Mouse (Mus musculus): ENCODE data around the gene Ociad1. TPM values are rescaled to one million over a fixed set of nuclear protein-coding genes. Genes with fewer than 3 reads are reported as not detected.

The Ociad1 gene
- polyA plus RNA-seq, 1 experiment from 2014 or later: 132 TPM

DNA sequence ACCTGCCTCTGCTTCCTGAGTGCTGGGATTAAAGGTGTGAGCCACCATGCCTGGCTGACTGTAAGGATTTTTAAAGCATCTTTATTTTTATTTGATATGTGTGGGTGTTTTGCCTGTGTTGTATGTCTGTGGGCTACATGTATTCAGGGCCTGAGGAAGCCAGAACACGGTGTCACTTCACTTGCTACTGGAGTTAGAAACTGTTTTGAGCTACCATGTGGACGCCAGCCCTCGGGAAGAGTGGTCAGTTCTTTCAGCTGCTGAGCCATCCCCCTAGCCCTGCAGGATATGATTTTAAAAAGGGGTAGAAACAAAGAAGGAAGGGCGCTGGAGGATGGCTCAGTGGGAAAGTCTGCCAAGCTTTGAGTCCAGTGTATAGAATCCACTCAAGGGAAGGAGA, 3.3 kb downstream of the Ociad1 start:
- ATAC-seq (ENCODE audit: low FRiP score, low TSS enrichment): no peak
- peaks cover 8% of the 10 kb centered on the region for H3K4me1 ChIP-seq (ENCODE audit: control insufficient read depth, insufficient read depth, low read length)
- WGBS: 89% methylated on average over 4 of the region's 4 CpGs
- no peak overlapping the region for H3K4me3 ChIP-seq (ENCODE audit: low read length)
- no peak overlapping the region for H3K27ac ChIP-seq (ENCODE audit: low read depth, low read length)
- H3K36me3 ChIP-seq (ENCODE audit: control insufficient read depth, insufficient read depth, low read length): peaks cover 36% of the 10 kb centered on the region
- no peaks in the 10 kb centered on the region for H3K9me3 ChIP-seq (ENCODE audit: control insufficient read depth, low read length)
- H3K27me3 ChIP-seq (ENCODE audit: control insufficient read depth, insufficient read depth, low read length): no peaks in the 10 kb centered on the region
- no peak overlapping the region for H3K9ac ChIP-seq (ENCODE audit: low read depth, low read length)
- no peak overlapping the region for H3K4me2 ChIP-seq (replicated peaks; ENCODE audit: low read depth, low read length)

DNA sequence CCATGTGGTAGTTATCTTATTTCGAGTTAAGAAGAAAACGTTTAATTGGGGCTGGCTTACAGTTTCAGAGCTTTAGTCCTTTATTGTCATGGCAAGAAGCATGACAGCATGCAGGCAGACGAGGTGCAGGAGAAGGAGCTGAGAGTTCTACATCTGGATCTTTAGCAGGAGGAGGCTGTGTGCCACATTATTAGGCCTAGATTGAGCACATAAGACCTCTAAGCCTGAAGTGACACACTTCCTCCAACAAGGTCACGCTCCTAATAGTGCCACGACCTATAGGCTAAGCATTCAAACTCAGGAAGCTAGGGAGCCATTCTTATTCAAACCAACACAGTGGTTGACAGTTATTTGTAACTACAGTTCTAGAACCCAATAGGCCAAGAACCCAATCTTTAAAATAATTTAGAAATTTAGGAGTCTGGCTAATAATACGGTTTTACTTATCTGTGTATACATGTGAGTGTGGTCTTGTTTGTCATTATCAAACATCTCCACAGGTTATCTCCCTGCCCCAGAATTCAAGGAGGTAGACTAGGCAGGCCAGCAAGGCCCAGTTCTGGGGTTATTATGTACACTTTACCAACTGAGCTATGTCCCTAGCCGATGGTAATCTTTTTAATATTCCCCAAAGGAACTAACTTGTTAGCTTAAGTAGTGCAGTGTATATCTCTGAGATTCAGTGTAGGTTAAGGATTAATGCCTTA, 9.2 kb downstream of the Ociad1 start:
- peaks cover 69% of the 10 kb centered on the region for H3K36me3 ChIP-seq (ENCODE audit: control insufficient read depth, insufficient read depth, low read length)
- no peaks in the 10 kb centered on the region for H3K4me1 ChIP-seq (ENCODE audit: control insufficient read depth, insufficient read depth, low read length)

DNA sequence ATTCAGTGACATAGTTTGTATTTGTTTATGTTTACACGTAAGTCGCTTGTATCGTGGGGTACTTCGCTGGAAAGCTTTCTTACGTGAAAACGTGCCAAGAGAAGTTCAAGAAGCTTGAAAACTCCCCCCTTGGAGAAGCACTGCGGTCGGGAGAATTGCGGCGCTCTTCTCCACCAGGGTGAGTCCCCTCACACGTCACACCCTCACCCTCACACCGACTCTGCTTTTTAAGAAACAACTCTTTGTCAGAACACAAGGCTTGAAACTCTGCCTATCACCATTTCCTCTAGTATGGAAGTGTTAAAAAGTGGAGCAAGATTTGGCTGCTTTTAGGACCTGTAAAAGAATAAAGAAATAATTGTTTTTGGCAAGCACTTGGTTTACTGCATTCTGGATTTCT, 11.9 kb downstream of the Ociad1 start:
- no peak overlapping the region for H3K27ac ChIP-seq (ENCODE audit: low read depth, low read length)
- no peaks in the 10 kb centered on the region for H3K9me3 ChIP-seq (ENCODE audit: control insufficient read depth, low read length)
- no peaks in the 10 kb centered on the region for H3K4me1 ChIP-seq (ENCODE audit: control insufficient read depth, insufficient read depth, low read length)
- H3K4me3 ChIP-seq (ENCODE audit: low read length): no peak overlapping the region
- ATAC-seq (ENCODE audit: low FRiP score, low TSS enrichment): no peak
- WGBS: 87% methylated on average over 12 of the region's 12 CpGs
- peaks cover 81% of the 10 kb centered on the region for H3K36me3 ChIP-seq (ENCODE audit: control insufficient read depth, insufficient read depth, low read length)
- no peak overlapping the region for H3K9ac ChIP-seq (ENCODE audit: low read depth, low read length)
- H3K4me2 ChIP-seq (replicated peaks; ENCODE audit: low read depth, low read length): no peak overlapping the region
- no peaks in the 10 kb centered on the region for H3K27me3 ChIP-seq (ENCODE audit: control insufficient read depth, insufficient read depth, low read length)

More for the DNA sequence above, 9.2 kb downstream of the Ociad1 start:
- H3K9me3 ChIP-seq (ENCODE audit: control insufficient read depth, low read length): no peaks in the 10 kb centered on the region
- no peak overlapping the region for H3K9ac ChIP-seq (ENCODE audit: low read depth, low read length)
- H3K27me3 ChIP-seq (ENCODE audit: control insufficient read depth, insufficient read depth, low read length): no peaks in the 10 kb centered on the region
- no peak overlapping the region for H3K4me3 ChIP-seq (ENCODE audit: low read length)
- H3K27ac ChIP-seq (ENCODE audit: low read depth, low read length): no peak overlapping the region
- WGBS: 94% methylated on average over 7 of the region's 7 CpGs
- no peak overlapping the region for H3K4me2 ChIP-seq (replicated peaks; ENCODE audit: low read depth, low read length)
- ATAC-seq (ENCODE audit: low FRiP score, low TSS enrichment): no peak

DNA sequence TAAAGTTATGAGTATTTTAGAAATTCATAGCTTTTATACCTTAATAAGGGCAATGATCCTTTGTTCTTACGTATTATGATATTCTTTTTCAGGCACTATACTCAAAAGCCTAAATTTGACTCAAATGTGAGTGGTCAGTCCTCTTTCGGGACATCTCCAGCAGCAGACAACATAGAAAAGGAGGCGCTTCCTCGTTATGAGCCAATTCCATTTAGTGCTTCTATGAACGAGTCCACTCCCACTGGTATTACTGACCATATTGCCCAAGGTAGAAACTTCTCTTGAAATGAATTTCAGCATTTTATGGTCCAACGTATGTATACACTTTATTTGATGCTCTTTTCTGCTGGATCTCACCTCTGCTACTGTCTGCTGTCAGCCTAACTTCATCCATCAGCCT, 13.9 kb downstream of the Ociad1 start:
- H3K36me3 ChIP-seq (ENCODE audit: control insufficient read depth, insufficient read depth, low read length): peaks cover 85% of the 10 kb centered on the region

DNA sequence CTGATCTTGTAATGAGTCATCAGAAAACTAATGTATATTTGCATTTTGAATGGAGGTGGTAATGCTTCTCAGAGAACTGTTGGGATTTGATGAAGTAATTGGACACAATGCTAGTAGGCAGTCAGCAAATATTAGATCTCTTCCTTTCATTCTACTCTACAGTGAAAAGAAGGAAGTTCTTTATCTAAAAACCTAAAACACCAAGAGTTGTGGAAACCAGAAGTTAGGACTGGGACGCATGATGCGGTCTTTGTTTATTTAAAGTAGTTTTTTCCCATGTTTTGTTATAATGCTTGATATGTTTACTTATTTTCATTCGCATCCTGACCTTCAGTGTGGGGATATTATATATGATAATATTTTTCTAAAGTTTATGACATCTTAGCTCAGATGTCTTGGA, 14.7 kb downstream of the Ociad1 start:
- H3K36me3 ChIP-seq (ENCODE audit: control insufficient read depth, insufficient read depth, low read length): peaks cover 84% of the 10 kb centered on the region
- no peak for ATAC-seq (ENCODE audit: low FRiP score, low TSS enrichment)
- no peaks in the 10 kb centered on the region for H3K27me3 ChIP-seq (ENCODE audit: control insufficient read depth, insufficient read depth, low read length)
- no peaks in the 10 kb centered on the region for H3K4me1 ChIP-seq (ENCODE audit: control insufficient read depth, insufficient read depth, low read length)
- no peaks in the 10 kb centered on the region for H3K9me3 ChIP-seq (ENCODE audit: control insufficient read depth, low read length)
- 93% methylated on average over 3 of the region's 3 CpGs for WGBS
- no peak overlapping the region for H3K9ac ChIP-seq (ENCODE audit: low read depth, low read length)
- no peak overlapping the region for H3K4me3 ChIP-seq (ENCODE audit: low read length)
- H3K4me2 ChIP-seq (replicated peaks; ENCODE audit: low read depth, low read length): no peak overlapping the region
- no peak overlapping the region for H3K27ac ChIP-seq (ENCODE audit: low read depth, low read length)

More for the DNA sequence above, 13.9 kb downstream of the Ociad1 start:
- WGBS: 97% methylated on average over 6 of the region's 6 CpGs
- no peak overlapping the region for H3K9ac ChIP-seq (ENCODE audit: low read depth, low read length)
- no peaks in the 10 kb centered on the region for H3K4me1 ChIP-seq (ENCODE audit: control insufficient read depth, insufficient read depth, low read length)
- H3K4me2 ChIP-seq (replicated peaks; ENCODE audit: low read depth, low read length): no peak overlapping the region
- H3K4me3 ChIP-seq (ENCODE audit: low read length): no peak overlapping the region
- no peak for ATAC-seq (ENCODE audit: low FRiP score, low TSS enrichment)
- H3K9me3 ChIP-seq (ENCODE audit: control insufficient read depth, low read length): no peaks in the 10 kb centered on the region
- H3K27me3 ChIP-seq (ENCODE audit: control insufficient read depth, insufficient read depth, low read length): no peaks in the 10 kb centered on the region
- no peak overlapping the region for H3K27ac ChIP-seq (ENCODE audit: low read depth, low read length)

DNA sequence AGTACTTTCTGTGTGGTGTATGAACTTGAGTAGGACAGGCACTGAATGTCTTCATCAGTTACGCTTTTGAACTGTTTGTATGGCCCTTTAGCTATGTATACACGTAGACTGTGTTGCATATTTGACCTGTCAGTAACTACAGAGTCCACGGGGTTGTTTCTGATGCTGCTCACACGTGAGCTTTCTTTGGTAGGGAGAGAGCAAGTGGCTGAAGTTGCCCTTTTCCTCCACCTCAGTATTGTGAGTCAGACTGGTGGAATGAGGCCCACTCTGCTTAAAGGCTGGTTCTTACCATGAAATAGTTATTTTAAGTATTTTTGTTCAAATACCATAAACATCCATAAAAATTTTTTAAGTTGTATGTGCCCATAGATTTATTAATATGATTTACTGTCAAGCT, 16.9 kb downstream of the Ociad1 start:
- H3K36me3 ChIP-seq (ENCODE audit: control insufficient read depth, insufficient read depth, low read length): peaks cover 89% of the 10 kb centered on the region
- no peak overlapping the region for H3K27ac ChIP-seq (ENCODE audit: low read depth, low read length)
- H3K4me2 ChIP-seq (replicated peaks; ENCODE audit: low read depth, low read length): no peak overlapping the region
- no peaks in the 10 kb centered on the region for H3K9me3 ChIP-seq (ENCODE audit: control insufficient read depth, low read length)
- no peaks in the 10 kb centered on the region for H3K27me3 ChIP-seq (ENCODE audit: control insufficient read depth, insufficient read depth, low read length)
- H3K9ac ChIP-seq (ENCODE audit: low read depth, low read length): no peak overlapping the region
- 96% methylated on average over 4 of the region's 4 CpGs for WGBS
- no peak for ATAC-seq (ENCODE audit: low FRiP score, low TSS enrichment)
- no peak overlapping the region for H3K4me3 ChIP-seq (ENCODE audit: low read length)
- H3K4me1 ChIP-seq (ENCODE audit: control insufficient read depth, insufficient read depth, low read length): no peaks in the 10 kb centered on the region

DNA sequence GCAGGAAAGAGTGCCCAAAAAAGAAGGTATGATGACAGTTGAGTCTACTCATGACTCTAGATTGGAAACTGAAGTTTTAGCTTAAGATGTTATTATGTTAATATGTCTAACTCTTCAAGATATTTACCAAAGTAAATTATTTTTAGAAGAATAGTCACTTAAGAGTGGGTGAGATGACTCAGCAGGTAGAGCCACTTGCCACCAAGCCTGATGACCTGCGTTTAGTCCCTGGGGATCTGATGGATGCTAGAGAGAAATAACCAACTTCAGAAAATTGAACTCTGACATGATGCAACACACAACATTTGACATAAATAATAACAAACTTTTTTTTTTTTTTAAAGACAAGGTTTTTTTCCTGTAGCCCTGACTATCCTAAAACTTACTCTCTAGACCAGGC, 17.8 kb downstream of the Ociad1 start:
- Histone ChIP-seq H3K9me3 (ENCODE audit: control insufficient read depth, low read length) (no peaks in the 10 kb centered on the region), H3K27ac (ENCODE audit: low read depth, low read length) (no peak overlapping the region), H3K9ac (ENCODE audit: low read depth, low read length) (no peak overlapping the region), H3K27me3 (ENCODE audit: control insufficient read depth, insufficient read depth, low read length) (no peaks in the 10 kb centered on the region), H3K4me3 (ENCODE audit: low read length) (no peak overlapping the region), H3K4me1 (ENCODE audit: control insufficient read depth, insufficient read depth, low read length) (no peaks in the 10 kb centered on the region), H3K36me3 (ENCODE audit: control insufficient read depth, insufficient read depth, low read length) (peaks cover 86% of the 10 kb centered on the region), H3K4me2 (replicated peaks; ENCODE audit: low read depth, low read length) (no peak overlapping the region)
- ATAC-seq (ENCODE audit: low FRiP score, low TSS enrichment): no peak
- 92% methylated on average over 1 of the region's 1 CpGs for WGBS

DNA sequence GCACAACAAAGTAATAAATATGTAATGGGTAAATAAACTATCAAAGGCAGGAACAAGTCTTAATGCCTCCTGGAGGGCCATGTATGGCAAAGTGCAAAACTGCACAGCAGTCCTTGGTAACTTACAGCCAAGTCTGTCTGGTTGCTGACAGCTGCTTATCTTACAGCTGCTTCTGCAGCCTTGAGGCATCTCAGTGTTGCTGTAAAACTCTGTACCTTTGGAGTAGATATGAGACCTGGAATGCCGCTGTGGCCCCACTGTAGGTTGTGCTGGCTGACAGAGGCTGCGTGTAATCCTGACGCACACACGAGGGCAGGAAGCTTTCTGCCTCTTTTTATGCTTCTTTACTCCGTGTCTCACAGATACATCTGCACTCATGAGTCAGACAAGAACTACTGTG, 18.9 kb downstream of the Ociad1 start:
- Histone ChIP-seq H3K4me1 (ENCODE audit: control insufficient read depth, insufficient read depth, low read length) (no peaks in the 10 kb centered on the region), H3K9me3 (ENCODE audit: control insufficient read depth, low read length) (no peaks in the 10 kb centered on the region), H3K9ac (ENCODE audit: low read depth, low read length) (no peak overlapping the region), H3K27ac (ENCODE audit: low read depth, low read length) (no peak overlapping the region), H3K36me3 (ENCODE audit: control insufficient read depth, insufficient read depth, low read length) (peaks cover 86% of the 10 kb centered on the region), H3K4me2 (replicated peaks; ENCODE audit: low read depth, low read length) (no peak overlapping the region), H3K4me3 (ENCODE audit: low read length) (no peak overlapping the region), H3K27me3 (ENCODE audit: control insufficient read depth, insufficient read depth, low read length) (no peaks in the 10 kb centered on the region)
- no peak for ATAC-seq (ENCODE audit: low FRiP score, low TSS enrichment)
- WGBS: 94% methylated on average over 5 of the region's 5 CpGs

DNA sequence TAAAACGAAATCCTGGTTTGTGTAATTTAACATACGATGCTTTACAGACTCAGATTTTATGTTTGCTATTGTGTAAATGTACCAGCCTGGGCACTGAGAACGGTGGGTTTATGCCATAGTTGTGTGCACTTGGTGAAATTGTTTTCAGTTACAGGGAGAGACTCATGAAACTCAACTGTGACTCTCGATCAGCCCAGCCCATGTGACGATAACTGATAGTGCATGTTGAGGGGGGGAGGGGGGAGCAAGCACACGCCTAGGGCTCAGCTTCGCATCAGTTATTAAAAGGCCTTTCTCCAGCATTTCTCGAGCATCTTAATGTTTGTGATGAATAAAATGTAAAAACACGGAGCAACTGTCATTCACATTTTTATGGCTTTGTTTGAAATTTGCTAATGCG, 21.0 kb downstream of the Ociad1 start:
- H3K36me3 ChIP-seq (ENCODE audit: control insufficient read depth, insufficient read depth, low read length): peaks cover 68% of the 10 kb centered on the region
- H3K4me3 ChIP-seq (ENCODE audit: low read length): no peak overlapping the region
- no peaks in the 10 kb centered on the region for H3K4me1 ChIP-seq (ENCODE audit: control insufficient read depth, insufficient read depth, low read length)
- H3K9ac ChIP-seq (ENCODE audit: low read depth, low read length): no peak overlapping the region
- H3K27ac ChIP-seq (ENCODE audit: low read depth, low read length): no peak overlapping the region
- WGBS: 96% methylated on average over 10 of the region's 10 CpGs
- no peak overlapping the region for H3K4me2 ChIP-seq (replicated peaks; ENCODE audit: low read depth, low read length)
- ATAC-seq (ENCODE audit: low FRiP score, low TSS enrichment): no peak
- no peaks in the 10 kb centered on the region for H3K9me3 ChIP-seq (ENCODE audit: control insufficient read depth, low read length)
- no peaks in the 10 kb centered on the region for H3K27me3 ChIP-seq (ENCODE audit: control insufficient read depth, insufficient read depth, low read length)

Measured in kidney, embryonic 14.5 days (tissue).